Mouse (Mus musculus) mesoderm, embryonic 11.5 days (tissue): ENCODE data around the gene Fam228a.
A peak's percentile ranks its signal among the peaks of the same experiment; 100 is the strongest.
"Not testable (repeated sequence)": the region's sequence is repeated elsewhere in the genome, so short reads cannot be mapped to it uniquely, and the experiment has no call there.

Experiments
- DNase-seq: peaks from one replicate; pipeline ENCODE4 v3.0.0-alpha.2; 2012; ENCODE audit warnings: low read depth, low spot score

The Fam228a gene

DNA sequence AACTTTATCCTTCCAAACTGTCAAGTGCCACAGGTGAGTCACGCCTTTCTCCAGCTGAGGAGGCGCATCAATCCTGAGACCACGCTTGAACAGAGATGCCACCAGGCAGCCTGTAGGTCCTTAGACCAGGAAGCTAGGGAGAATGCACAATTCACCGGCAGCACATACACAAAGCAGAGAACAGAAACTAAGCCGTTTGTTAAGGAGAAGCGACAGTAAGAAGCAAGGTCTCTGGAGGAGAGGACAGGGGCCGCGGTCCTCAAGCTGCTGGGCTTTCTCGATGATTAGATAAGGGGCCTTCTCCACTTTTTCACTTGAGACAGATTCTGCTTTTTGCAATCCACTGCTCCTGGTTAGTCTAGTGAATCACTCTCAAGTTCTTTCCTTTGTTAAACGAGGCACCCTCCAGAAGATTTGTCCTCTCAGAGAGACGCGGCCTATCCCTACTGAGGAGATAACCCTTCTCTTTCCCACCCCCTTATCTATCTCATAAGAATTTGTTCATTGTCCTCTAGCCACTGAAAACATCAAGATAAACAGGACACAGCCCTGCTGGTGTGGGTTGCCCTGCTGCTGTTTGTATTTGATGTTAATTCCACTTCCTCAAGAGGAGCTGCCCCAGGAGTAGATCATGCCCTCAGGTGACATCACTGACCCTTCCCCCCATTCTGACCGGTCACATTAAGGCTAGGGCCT lies 19.0 kb downstream of the Fam228a start:
- DNase-seq, result no peak

DNA sequence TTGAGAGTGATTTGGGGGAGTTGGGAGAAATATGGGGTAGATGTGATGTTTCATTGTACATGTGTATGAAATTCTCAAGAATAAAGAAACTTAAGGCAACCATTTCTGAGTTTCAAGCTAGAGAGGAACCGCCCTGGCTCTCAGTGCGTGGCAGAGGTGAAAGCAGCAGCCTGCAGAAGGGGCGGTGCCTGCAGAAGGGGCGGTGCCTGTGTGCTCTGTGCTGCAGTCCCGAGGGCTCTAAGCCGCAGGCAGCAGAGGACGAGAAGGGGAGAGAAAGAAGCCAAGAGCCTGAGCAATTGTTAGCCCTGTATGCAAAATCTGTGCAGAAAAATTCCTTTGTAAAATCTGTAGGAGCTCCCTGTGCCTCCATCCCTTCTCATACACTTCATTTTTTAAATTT lies 20.8 kb downstream of the Fam228a start:
- DNase-seq, result peak; percentile 28

- DNase-seq, result no peak
These were observed 22.6 kb downstream of the Fam228a start for GRCm38 (mm10) chr12:4715606-4716005.

GRCm38 (mm10) chr12:4713361-4713760 lies 24.9 kb downstream of the Fam228a start:
- DNase-seq, result no peak

GRCm38 (mm10) chr12:4709926-4710325 lies 28.3 kb downstream of the Fam228a start:
- DNase-seq, result no peak

- no peak for DNase-seq
These were observed 29.2 kb downstream of the Fam228a start for GRCm38 (mm10) chr12:4708881-4709604.

DNA sequence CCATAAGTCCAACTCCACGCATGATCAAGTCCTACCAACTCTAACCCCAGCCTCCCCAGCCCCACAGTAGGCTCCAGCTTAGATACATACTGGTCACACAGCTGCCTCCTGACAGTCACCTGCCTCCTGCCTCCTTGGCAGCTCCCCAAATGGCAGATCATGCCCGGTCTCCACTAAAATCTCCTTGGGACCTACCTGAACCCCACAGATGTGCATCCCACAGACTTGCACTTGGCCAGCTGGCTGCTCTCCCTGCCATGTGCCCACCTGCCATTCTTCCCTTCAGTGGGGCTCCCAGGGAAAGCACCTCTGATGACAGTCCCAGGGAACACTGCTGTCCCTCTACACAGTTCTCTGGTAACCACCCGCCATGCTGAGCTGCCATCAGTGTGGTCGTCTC lies 29.9 kb downstream of the Fam228a start:
- no peak for DNase-seq

DNA sequence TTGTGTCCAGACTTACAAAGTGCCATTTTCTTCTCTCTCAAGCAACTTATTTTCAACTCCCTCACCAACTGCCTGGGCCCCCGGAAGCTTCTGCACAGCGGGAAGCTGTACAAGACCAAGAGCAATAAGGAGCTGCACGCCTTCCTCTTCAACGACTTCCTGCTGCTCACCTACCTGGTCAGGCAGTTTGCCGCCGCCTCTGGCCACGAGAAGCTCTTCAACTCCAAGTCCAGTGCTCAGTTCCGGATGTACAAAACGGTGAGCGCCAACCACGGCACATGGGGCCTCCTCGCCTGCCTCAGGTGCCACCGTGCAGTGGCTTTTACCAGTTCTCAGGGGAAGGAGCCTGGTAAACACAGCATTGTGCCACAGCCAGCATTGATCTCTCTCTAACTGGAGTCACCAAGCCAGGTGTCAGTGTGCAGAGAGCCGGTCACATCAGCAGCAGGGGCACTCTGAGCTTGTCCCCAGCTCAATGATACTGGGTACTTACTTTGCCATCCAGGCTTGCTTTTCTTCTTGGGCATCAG lies 30.7 kb downstream of the Fam228a start:
- DNase-seq, result no peak

GRCm38 (mm10) chr12:4706901-4707300 lies 31.3 kb downstream of the Fam228a start:
- no peak for DNase-seq

DNA sequence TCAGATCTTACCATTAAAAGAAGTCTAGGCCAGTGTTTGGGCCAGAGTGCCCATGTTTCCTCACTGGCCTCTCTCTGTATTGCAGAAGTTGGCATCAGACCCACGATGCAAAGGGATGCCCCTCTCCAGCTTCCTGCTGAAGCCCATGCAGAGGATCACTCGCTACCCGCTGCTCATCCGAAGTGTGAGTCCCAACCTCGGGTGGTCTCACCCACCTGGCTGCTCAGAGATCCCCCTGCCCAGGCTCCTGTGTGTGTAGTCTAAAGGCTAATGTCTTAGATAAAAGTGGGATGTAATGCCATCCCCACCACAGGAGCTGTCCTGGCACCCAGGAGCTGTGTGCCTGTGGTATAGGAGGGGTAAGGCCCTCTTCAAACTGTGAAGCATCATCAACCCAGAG lies 32.1 kb downstream of the Fam228a start:
- DNase-seq, result no peak

DNA sequence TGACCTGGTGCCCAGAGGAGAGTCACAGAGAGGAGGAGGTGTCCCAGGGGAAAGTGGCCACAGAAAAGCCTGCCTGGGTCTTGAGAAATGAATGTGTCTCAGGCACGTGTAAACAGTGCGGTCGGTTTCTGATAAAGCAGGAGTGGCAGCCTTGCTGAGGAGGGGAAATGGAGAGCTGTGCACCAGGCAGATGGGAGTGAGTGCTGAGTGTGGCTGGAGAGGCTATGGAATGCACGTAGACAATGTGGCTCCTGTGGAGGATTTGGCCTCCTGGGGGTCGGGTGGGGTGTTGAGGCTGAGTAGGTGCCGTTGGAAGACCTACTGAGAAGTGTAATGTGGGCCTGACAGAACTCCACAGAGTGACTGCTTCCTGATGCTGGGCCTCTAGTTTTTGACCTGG lies 32.6 kb downstream of the Fam228a start:
- not testable (repeated sequence) for DNase-seq

DNA sequence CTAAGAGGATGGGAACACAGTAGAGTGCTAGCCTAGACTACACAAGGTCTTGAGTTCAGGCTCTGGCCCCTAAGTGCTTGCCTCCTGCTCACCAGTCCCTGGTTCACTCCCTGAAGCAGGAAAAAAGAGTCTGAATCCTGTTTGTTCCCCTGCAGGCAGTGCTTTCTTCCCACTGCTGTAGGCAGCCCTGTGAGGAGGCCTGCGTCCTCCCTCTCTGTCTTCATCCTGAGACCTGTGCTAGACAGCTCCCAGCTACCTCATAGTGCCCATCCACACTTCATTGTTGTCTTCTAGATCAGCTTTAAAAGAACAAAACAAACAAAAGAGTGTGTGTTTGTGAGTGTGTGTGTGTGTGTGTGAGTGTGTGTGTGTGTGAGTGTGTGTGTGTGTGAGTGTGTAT lies 43.7 kb downstream of the Fam228a start:
- no peak for DNase-seq

GRCm38 (mm10) chr12:4691193-4691592 lies 47.0 kb downstream of the Fam228a start:
- no peak for DNase-seq

GRCm38 (mm10) chr12:4689341-4689740 lies 48.9 kb downstream of the Fam228a start:
- DNase-seq, result no peak

DNA sequence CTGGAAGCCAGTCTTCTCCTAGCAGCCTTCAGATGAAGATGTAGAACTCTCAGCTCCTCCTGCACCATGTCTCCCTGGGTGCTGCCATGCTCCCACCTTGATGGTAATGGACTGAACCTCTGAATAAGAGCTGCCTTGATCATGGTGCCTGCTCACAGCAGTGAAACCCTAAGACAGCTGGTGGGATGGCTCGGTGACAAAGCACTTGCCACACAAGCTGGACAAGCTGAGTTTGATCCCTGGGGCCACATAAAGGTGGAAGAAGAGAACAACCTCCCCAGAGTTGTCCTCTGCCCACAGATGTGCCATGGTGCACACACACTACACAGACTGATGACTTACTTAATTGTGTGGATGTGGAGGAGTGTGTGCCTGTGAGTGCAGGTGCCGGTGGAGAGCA lies 49.8 kb downstream of the Fam228a start:
- DNase-seq, result no peak

DNA sequence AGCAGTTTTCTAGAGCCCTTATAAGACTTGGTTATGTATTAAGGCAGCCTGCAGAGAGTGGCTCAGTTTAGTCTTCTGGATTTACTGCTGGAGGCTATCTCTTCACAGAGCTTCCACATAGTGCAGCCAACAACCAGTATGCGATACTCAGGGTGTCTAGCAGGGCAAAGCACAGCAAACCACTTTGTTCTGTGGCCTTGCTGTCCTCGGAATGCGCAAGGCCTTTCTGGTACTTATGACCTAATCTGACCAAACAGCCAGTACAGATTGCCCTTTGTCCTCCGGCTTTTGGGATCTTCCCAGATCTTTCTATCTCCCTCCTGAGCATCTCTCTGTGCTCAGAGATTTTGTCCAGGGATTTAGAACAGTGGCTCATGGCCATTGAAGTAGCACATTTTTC lies 52.8 kb downstream of the Fam228a start:
- DNase-seq, result peak; percentile 9

DNA sequence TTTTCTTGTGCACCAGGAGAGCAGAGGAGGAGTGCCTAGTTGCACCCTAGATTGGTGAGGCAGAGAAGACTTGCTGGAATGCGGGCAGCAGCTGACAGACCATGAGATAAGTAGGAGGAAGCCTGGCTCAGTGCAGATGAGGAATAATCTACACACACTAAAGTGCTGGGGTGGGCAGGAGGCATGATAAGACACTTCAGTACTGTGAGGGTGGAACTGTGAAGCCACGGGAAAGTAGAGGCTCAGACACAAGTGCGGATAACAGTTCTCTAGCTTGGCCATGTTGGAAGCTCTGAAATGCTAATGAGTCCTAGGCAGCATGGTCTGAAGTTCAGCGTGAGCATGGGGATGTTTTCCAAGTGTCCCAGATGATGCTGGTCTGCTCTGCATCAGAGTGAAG lies 58.3 kb downstream of the Fam228a start:
- no peak for DNase-seq

- DNase-seq, result no peak
These were observed 61.9 kb downstream of the Fam228a start for GRCm38 (mm10) chr12:4676336-4676735.

- DNase-seq, result no peak
These were observed 72.6 kb downstream of the Fam228a start for GRCm38 (mm10) chr12:4665675-4666037.

- no peak for DNase-seq
These were observed 73.1 kb downstream of the Fam228a start for GRCm38 (mm10) chr12:4664929-4665674.
